Mouse (Mus musculus): ENCODE data around the gene Bcl7c. TPM values are rescaled to one million over a fixed set of nuclear protein-coding genes. Genes with fewer than 3 reads are reported as not detected.
A peak's percentile ranks its signal among the peaks of the same experiment; 100 is the strongest.

Gene Bcl7c
- polyA plus RNA-seq, 1 experiment from 2014 or later, result 65.9 TPM

DNA sequence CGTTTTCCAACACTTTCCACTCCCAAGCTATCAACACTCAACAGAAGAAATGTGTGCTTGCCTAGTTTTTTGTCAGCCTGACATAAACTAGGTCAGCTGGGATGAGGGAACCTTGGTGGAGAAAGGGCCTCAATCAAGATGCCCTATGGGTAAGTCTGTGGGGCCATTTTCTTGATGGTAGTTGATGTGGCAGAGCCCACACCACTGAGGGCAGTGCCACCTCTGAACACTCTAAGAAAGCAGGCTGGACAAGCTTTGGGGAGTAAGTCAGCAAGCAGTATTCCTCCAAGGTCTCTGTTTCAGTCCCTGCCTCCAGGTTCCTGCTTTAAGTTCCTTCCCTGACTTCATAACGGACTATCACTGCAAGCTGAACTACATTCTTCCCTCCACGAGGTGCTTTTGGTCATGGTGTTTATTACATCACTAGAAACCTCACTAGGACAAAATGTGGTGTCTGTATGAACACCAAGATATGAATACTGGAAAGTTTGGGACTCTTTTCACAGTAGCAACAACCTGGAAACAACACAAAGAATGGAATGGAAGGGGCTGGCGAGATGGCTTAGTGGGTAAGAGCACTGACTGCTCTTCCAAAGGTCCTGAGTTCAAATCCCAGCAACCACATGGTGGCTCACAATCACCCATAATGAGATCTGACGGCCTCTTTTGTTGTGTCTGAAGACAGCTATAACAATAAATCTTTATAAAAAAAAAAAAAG, 687 bp upstream of the Bcl7c start:
- no peaks in the 10 kb centered on the region for H3K27me3 ChIP-seq (ENCODE audit: control insufficient read depth, insufficient read depth, low read length)
- H3K4me2 ChIP-seq (replicated peaks; ENCODE audit: low read depth, low read length), result peak overlapping the region; percentile 67
- H3K36me3 ChIP-seq (ENCODE audit: control insufficient read depth, insufficient read depth, low read length), result peaks cover 24% of the 10 kb centered on the region
- H3K9me3 ChIP-seq (ENCODE audit: control insufficient read depth, low read length), result no peaks in the 10 kb centered on the region
- peaks cover 34% of the 10 kb centered on the region for H3K4me1 ChIP-seq (ENCODE audit: control insufficient read depth, insufficient read depth, low read length)
- peak overlapping the region; percentile 70; the same call in 1 of the 2 replicates for H3K4me3 ChIP-seq (ENCODE audit: low read length)
- ATAC-seq (ENCODE audit: low FRiP score, low TSS enrichment), result no peak
- peak overlapping the region; percentile 98 for H3K27ac ChIP-seq (ENCODE audit: low read depth, low read length)
- H3K9ac ChIP-seq (ENCODE audit: low read depth, low read length), result peak overlapping the region; percentile 82; the same call in 1 of the 2 replicates
- 71% methylated on average over 5 of the region's 5 CpGs for WGBS

DNA sequence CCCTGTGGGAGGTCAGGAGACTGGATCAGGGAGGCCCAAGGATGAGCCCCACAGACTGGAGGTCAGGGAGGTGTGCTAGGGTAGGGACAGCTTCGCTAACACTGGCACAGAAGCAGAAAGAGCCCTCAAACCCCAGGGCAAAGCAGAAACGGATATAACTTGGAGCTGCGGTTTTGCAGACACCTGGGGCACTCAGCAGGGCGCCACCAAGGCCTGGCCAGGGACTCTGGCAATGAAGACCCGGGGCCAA, 851 bp downstream of the Bcl7c start:
- no peaks in the 10 kb centered on the region for H3K27me3 ChIP-seq (ENCODE audit: control insufficient read depth, insufficient read depth, low read length)
- peaks cover 38% of the 10 kb centered on the region for H3K36me3 ChIP-seq (ENCODE audit: control insufficient read depth, insufficient read depth, low read length)
- no peaks in the 10 kb centered on the region for H3K9me3 ChIP-seq (ENCODE audit: control insufficient read depth, low read length)
- peak overlapping the region; percentile 82 for H3K9ac ChIP-seq (ENCODE audit: low read depth, low read length)
- peak overlapping the region; percentile 98 for H3K27ac ChIP-seq (ENCODE audit: low read depth, low read length)
- peak overlapping the region; percentile 70 for H3K4me3 ChIP-seq (ENCODE audit: low read length)
- no peak for ATAC-seq (ENCODE audit: low FRiP score, low TSS enrichment)
- peaks cover 38% of the 10 kb centered on the region for H3K4me1 ChIP-seq (ENCODE audit: control insufficient read depth, insufficient read depth, low read length)
- WGBS, result 4% methylated on average over 5 of the region's 5 CpGs
- peak overlapping the region; percentile 67 for H3K4me2 ChIP-seq (replicated peaks; ENCODE audit: low read depth, low read length)

DNA sequence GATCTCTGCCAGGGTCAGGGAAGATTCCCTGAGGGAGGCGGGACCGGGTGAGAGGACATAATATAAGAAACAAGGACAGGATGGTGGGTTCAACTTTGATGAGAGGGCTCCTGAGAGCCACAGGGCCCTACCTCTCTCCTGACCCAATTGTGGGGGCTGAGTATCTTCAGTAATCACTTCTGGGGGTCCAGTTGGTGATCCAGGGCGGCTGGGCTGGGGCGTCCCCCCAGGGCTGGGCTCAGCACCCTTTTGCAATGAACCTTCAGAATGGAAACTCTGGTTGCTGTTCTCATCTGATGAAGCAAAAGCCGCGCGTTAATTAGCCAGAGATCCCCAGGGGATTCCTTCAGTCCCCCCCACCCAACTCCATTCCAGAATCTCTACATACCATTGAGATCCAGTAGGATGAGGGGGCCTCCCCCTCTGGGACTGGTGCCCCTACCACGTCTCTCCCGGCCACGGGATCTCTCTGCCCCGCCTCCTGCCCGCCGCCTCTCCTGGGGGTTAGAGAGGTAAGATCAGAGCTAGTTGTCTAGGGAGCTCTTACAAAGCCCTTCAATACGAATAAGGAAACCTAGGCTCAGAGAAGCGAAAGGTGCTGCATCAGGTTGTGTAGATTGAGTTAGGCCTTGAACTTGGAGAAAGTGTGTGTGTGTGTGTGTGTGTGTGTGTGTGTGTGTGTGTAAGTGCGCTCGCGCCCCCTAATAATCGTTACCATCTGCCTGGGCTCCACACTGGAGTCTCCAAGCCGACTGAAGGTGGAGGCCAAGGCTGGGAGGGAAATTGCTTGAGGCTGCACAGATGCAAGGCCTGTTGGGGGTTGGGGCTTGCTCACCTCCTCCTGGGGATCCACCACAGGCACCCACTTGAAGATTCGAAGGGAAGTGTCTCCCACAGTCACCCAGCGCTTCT, 1.4 kb downstream of the Bcl7c start:
- Histone ChIP-seq H3K27ac (ENCODE audit: low read depth, low read length) (peak overlapping the region; percentile 98), H3K4me3 (ENCODE audit: low read length) (peak overlapping the region; percentile 70), H3K36me3 (ENCODE audit: control insufficient read depth, insufficient read depth, low read length) (peaks cover 43% of the 10 kb centered on the region), H3K4me1 (ENCODE audit: control insufficient read depth, insufficient read depth, low read length) (peaks cover 35% of the 10 kb centered on the region), H3K4me2 (replicated peaks; ENCODE audit: low read depth, low read length) (peak overlapping the region; percentile 67), H3K9ac (ENCODE audit: low read depth, low read length) (peak overlapping the region; percentile 82), H3K27me3 (ENCODE audit: control insufficient read depth, insufficient read depth, low read length) (no peaks in the 10 kb centered on the region), H3K9me3 (ENCODE audit: control insufficient read depth, low read length) (no peaks in the 10 kb centered on the region)
- 20% methylated on average over 22 of the region's 22 CpGs for WGBS
- ATAC-seq (ENCODE audit: low FRiP score, low TSS enrichment), result peak; percentile 3; the same call in 1 of the 2 replicates

DNA sequence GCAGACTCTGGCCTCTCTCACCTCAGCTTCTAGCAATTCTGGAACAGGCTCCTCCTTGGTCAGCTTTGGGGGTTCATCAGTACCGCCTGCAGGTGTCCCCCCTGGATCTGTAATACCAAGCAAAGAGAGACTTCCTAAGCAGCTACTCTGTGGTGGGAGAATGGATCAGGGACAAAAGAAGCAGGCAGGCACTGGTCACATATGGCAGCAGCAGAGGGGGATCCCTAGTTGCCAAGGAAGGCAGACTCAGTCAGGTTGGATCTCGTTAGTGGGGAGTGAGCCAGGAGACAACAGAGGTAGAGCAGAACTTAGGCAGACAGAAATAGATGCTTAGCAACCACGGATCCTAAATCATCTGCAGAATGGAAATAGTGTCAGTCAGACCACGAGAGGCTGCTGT, 3.0 kb downstream of the Bcl7c start:
- no peak overlapping the region for H3K4me3 ChIP-seq (ENCODE audit: low read length)
- no peak for ATAC-seq (ENCODE audit: low FRiP score, low TSS enrichment)
- H3K27me3 ChIP-seq (ENCODE audit: control insufficient read depth, insufficient read depth, low read length), result no peaks in the 10 kb centered on the region
- H3K4me1 ChIP-seq (ENCODE audit: control insufficient read depth, insufficient read depth, low read length), result peaks cover 23% of the 10 kb centered on the region
- H3K4me2 ChIP-seq (replicated peaks; ENCODE audit: low read depth, low read length), result no peak overlapping the region
- H3K36me3 ChIP-seq (ENCODE audit: control insufficient read depth, insufficient read depth, low read length), result peaks cover 55% of the 10 kb centered on the region
- no peak overlapping the region for H3K27ac ChIP-seq (ENCODE audit: low read depth, low read length)
- no peak overlapping the region for H3K9ac ChIP-seq (ENCODE audit: low read depth, low read length)
- no peaks in the 10 kb centered on the region for H3K9me3 ChIP-seq (ENCODE audit: control insufficient read depth, low read length)
- 84% methylated on average over 4 of the region's 4 CpGs for WGBS

GRCm38 (mm10) chr7:127704598-127704997, 4.1 kb downstream of the Bcl7c start:
- peaks cover 23% of the 10 kb centered on the region for H3K4me1 ChIP-seq (ENCODE audit: control insufficient read depth, insufficient read depth, low read length)
- no peak overlapping the region for H3K4me2 ChIP-seq (replicated peaks; ENCODE audit: low read depth, low read length)
- H3K27me3 ChIP-seq (ENCODE audit: control insufficient read depth, insufficient read depth, low read length), result no peaks in the 10 kb centered on the region
- no peak overlapping the region for H3K4me3 ChIP-seq (ENCODE audit: low read length)
- ATAC-seq (ENCODE audit: low FRiP score, low TSS enrichment), result no peak
- 85% methylated on average over 6 of the region's 6 CpGs for WGBS
- no peaks in the 10 kb centered on the region for H3K9me3 ChIP-seq (ENCODE audit: control insufficient read depth, low read length)
- peak overlapping the region; percentile 63; the same call in 1 of the 2 replicates for H3K27ac ChIP-seq (ENCODE audit: low read depth, low read length)
- no peak overlapping the region for H3K9ac ChIP-seq (ENCODE audit: low read depth, low read length)
- H3K36me3 ChIP-seq (ENCODE audit: control insufficient read depth, insufficient read depth, low read length), result peaks cover 60% of the 10 kb centered on the region

DNA sequence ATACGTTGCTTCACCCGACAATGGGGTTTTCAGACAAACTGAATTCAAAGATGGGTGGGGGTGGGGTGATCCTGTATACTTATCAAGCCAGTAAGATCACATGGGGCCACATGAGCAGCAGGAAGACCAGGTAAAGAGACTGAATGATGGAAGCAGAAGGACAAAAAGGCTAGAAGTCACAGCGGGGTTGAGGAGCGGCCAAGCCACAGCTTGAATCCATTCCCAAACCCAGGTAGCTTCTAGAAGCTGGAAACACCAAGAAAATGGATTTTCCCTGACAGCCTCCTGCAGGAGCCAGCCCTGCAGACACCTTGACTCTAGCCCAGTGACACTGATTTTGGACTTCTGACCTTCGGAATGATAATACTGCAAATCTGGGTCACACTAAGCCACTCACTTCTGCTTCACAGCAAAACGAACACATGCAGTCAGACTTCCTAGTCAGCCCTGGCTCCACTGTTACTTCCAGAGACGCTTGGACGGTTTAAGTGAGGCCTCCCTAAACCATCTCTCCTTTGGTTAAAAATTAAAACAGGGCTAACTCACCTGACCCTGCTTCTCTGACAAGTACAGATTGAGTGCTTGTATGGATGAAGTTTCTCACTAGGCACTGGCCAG, 5.1 kb downstream of the Bcl7c start:
- peaks cover 60% of the 10 kb centered on the region for H3K36me3 ChIP-seq (ENCODE audit: control insufficient read depth, insufficient read depth, low read length)
- no peak overlapping the region for H3K4me2 ChIP-seq (replicated peaks; ENCODE audit: low read depth, low read length)
- no peaks in the 10 kb centered on the region for H3K27me3 ChIP-seq (ENCODE audit: control insufficient read depth, insufficient read depth, low read length)
- WGBS, result 85% methylated on average over 8 of the region's 8 CpGs
- no peaks in the 10 kb centered on the region for H3K9me3 ChIP-seq (ENCODE audit: control insufficient read depth, low read length)
- ATAC-seq (ENCODE audit: low FRiP score, low TSS enrichment), result no peak
- peaks cover 17% of the 10 kb centered on the region for H3K4me1 ChIP-seq (ENCODE audit: control insufficient read depth, insufficient read depth, low read length)
- H3K4me3 ChIP-seq (ENCODE audit: low read length), result no peak overlapping the region
- 0 out of 2 replicates have a peak overlapping the region, but pooled peaks have one; percentile 31 for H3K9ac ChIP-seq (ENCODE audit: low read depth, low read length)
- peak overlapping the region; percentile 63; the same call in 1 of the 2 replicates for H3K27ac ChIP-seq (ENCODE audit: low read depth, low read length)

- Histone ChIP-seq H3K4me3 (ENCODE audit: low read length) (no peak overlapping the region), H3K27ac (ENCODE audit: low read depth, low read length) (no peak overlapping the region), H3K27me3 (ENCODE audit: control insufficient read depth, insufficient read depth, low read length) (no peaks in the 10 kb centered on the region), H3K36me3 (ENCODE audit: control insufficient read depth, insufficient read depth, low read length) (peaks cover 51% of the 10 kb centered on the region), H3K4me1 (ENCODE audit: control insufficient read depth, insufficient read depth, low read length) (0 out of 2 replicates have a peak, but pooled peaks cover 5% of the 10 kb centered on the region), H3K4me2 (replicated peaks; ENCODE audit: low read depth, low read length) (no peak overlapping the region), H3K9ac (ENCODE audit: low read depth, low read length) (no peak overlapping the region), H3K9me3 (ENCODE audit: control insufficient read depth, low read length) (no peaks in the 10 kb centered on the region)
- WGBS, result 74% methylated on average over 3 of the region's 3 CpGs
- no peak for ATAC-seq (ENCODE audit: low FRiP score, low TSS enrichment)
These were observed 7.9 kb downstream of the Bcl7c start for GRCm38 (mm10) chr7:127700712-127701331.

GRCm38 (mm10) chr7:127698986-127699385, 9.7 kb downstream of the Bcl7c start:
- H3K27ac ChIP-seq (ENCODE audit: low read depth, low read length), result no peak overlapping the region
- no peak overlapping the region for H3K4me2 ChIP-seq (replicated peaks; ENCODE audit: low read depth, low read length)
- 78% methylated on average over 6 of the region's 6 CpGs for WGBS
- H3K4me1 ChIP-seq (ENCODE audit: control insufficient read depth, insufficient read depth, low read length), result 0 out of 2 replicates have a peak, but pooled peaks cover under 1% of the 10 kb centered on the region
- H3K36me3 ChIP-seq (ENCODE audit: control insufficient read depth, insufficient read depth, low read length), result peaks cover 38% of the 10 kb centered on the region; the same call in 1 of the 2 replicates
- H3K4me3 ChIP-seq (ENCODE audit: low read length), result no peak overlapping the region
- no peak for ATAC-seq (ENCODE audit: low FRiP score, low TSS enrichment)
- no peaks in the 10 kb centered on the region for H3K9me3 ChIP-seq (ENCODE audit: control insufficient read depth, low read length)
- H3K9ac ChIP-seq (ENCODE audit: low read depth, low read length), result no peak overlapping the region
- H3K27me3 ChIP-seq (ENCODE audit: control insufficient read depth, insufficient read depth, low read length), result no peaks in the 10 kb centered on the region

Data from kidney, embryonic 14.5 days (tissue).